Mouse (Mus musculus) retina, embryonic 14.5 days (tissue): Measurements from ENCODE around the gene Nbeal2.
A peak's percentile ranks its signal among the peaks of the same experiment; 100 is the strongest.

Experiments
- DNase-seq: peaks from one replicate; pipeline ENCODE4 v3.0.0-alpha.2; 2015; ENCODE audit warnings: low spot score

Gene Nbeal2

GRCm38 (mm10) chr9:110673107-110673752 is 19.3 kb upstream of the Nbeal2 start:
- no peak for DNase-seq

- peak; percentile 60 for DNase-seq
Observed at GRCm38 (mm10) chr9:110672462-110673106, 18.6 kb upstream of the Nbeal2 start.

GRCm38 (mm10) chr9:110669785-110670184 is 15.8 kb upstream of the Nbeal2 start:
- no peak for DNase-seq

GRCm38 (mm10) chr9:110668601-110669293 is 14.8 kb upstream of the Nbeal2 start:
- DNase-seq: no peak

DNA sequence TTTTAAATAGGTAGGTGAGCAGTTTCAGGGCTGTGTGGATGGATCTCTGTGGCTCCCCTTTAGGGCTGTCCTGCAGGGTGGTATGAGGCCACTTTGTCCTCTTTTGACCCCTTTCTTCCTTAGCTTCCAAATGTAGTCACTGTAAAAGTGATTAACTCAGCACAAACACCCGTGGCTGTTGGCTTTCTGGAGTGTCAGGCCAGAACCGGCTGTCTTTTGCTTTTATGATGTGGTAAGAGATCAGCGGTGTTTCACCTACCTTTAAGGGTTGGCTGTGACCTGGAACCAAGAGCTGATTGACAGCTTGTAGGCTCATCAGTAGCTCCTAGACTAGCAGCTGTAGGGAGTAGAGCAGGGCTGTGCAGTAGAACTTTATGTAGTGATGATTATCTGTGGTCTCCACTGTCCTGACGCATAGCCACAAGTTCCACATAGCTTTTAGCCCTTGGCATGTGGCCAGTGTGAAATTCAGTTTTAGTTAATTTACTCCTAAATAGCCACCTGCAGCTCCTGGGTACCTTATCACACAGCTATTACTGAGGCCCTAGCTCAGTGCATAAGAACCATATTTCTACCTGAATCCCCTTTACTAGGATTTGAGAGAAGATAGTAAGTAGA is 13.4 kb upstream of the Nbeal2 start:
- no peak for DNase-seq

GRCm38 (mm10) chr9:110666374-110666773 is 12.4 kb upstream of the Nbeal2 start:
- DNase-seq: no peak

DNA sequence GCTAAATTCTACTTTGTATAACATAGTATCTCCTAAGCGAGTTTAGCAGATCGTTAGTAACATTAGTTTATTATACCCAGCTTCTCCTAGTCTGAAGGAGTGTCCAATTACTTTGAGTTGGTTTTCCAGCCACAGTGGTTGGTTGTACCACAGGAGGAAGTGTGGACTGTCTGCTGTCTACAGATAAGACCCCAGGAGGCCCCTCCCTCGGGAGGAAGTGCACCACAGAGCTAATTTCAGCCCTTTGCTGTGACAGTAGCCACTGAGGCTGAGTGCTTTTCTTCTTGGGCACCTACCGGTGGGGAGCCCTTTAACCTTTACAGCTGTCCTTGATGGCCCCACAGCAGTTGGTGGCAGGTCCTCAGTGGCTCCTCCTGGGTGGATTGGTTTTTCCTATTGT is 12.0 kb upstream of the Nbeal2 start:
- no peak for DNase-seq

- no peak for DNase-seq
Observed at GRCm38 (mm10) chr9:110662844-110663243, 8.9 kb upstream of the Nbeal2 start.

- no peak for DNase-seq
Observed at GRCm38 (mm10) chr9:110660856-110661612, 7.1 kb upstream of the Nbeal2 start.

- DNase-seq: no peak
Observed at GRCm38 (mm10) chr9:110660208-110660607, 6.2 kb upstream of the Nbeal2 start.

DNA sequence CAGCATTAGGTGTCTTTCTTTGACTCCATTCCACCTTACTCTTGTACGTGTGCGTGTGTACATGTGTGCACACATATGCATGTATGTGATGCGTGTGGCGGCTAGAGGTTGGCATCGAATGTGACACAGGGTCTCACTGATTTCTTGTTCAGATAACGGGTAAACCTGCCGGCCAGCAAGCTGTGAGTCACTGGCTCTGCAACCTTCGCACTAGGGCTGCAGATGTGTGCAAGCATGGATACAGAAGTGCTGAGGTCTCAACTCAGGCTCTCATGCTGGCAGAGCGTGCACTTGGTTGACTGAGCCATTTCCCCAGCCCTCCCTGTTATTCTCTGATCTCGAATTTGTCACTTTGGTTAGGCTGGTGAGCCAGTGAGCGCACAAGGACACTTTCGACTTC is 5.6 kb upstream of the Nbeal2 start:
- no peak for DNase-seq

GRCm38 (mm10) chr9:110657474-110658078 is 3.6 kb upstream of the Nbeal2 start:
- DNase-seq: no peak

DNA sequence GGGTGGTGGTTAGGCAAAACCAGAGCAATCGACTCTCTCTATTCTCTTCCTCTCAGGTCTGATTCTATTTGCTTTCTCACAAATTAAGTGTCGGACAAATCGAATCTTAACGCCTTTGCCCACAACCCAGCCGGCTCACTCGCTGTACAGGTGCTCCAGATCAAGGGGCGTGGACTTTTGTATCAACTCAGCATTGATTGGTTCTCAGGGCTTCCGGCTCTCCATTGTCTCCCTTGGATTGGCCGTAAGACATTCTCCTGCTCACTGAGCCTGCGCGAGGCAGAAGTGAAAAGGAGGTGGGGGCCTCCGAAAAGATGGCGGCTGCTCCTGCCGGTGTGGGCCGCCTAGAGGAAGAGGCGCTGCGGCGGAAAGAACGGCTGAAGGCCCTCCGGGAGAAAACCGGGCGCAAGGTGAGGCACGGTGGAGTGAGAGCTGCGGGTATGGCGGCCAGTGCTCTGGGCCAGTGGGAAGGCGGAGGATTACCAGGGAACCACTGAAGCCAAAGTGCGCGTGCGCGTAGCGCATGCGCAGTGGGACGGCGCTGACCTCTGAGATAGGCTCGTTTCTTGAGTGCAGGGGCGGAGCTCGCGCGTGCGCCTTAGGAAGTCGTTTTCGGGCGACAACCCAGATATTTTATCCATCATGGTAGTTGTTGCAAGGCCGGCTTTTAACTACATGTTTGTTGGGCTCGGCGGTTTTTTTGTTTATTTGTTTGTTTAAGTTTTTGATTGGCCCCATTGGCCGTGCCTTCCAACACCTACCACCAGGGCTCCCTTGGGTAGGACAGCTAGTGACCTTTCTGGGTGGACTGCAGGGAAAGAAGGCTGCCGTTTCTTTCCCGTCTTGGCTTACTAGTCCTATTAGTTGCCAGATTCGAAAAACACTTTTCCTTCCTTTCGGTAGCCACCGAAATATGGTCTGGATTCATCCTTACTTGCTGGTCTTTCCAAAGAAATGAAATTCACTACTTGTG is 2.6 kb upstream of the Nbeal2 start, which contains the start of gene Ccdc12:
Gene Ccdc12 (plus strand): TSS at position 255 of the 973 bp plus-strand sequence.
- DNase-seq: peak; percentile 98

DNA sequence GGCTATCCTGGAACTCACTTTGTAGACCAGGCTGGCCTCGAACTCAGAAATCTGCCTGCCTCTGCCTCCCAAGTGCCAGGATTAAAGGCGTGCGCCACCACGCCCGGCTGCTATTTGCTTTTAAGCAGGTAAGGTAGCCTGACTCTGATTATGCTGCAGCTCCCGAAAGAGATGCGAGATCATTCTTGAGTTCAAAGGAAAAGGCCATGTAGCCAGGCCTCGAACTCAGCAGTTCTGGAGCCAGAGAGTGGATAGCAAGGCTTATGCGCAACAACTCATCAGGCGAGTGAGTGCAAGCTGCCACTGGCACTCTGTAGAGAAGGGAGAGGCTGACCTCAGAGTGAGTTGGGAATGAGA is 1.7 kb upstream of the Nbeal2 start:
- DNase-seq: no peak

DNA sequence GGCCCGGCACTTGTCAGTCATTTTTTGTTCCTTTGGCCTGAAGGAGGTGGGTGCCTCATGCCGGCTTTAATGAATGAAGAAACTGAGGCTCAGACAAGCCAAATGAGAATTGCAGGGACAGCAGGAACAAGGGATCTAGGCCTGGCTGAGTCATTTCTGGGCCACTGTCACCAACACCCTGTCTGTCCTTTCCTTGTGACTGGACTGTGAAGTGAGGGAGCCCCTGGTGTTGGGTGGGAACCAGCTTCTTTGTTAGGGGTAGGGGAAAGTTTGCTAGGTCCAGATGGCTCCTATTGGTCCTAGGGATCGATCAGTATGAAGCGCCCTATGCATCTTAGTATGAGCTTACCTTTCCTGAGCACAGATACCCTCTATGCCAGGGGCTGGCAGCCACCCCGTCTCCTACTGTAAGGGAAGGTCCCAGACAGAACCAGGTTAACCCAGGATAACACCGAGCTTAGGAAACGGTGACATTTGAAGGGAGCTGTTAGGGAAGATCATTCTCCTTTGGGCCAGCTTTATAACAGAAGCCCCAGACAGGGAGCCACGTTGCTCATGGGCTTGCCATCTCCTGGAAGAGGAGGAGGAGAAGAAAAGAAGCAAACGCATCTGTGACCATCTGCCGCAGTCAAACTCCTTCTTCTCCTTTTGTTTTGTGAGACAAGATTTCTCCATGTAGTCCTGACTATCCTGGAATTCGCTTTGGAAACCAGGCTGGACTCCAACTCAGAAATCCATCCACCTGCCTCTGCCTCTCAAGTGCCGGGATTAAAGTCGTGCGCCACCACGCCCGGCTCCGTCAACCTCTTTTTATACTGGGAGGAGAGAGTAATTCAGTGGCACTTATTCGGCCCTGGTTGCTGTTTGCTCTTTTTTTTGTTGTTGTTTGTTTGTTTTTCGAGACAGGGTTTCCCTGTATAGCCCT is 1.0 kb upstream of the Nbeal2 start:
- no peak for DNase-seq

- no peak for DNase-seq
Observed at GRCm38 (mm10) chr9:110652963-110653654, 852 bp downstream of the Nbeal2 start.

DNA sequence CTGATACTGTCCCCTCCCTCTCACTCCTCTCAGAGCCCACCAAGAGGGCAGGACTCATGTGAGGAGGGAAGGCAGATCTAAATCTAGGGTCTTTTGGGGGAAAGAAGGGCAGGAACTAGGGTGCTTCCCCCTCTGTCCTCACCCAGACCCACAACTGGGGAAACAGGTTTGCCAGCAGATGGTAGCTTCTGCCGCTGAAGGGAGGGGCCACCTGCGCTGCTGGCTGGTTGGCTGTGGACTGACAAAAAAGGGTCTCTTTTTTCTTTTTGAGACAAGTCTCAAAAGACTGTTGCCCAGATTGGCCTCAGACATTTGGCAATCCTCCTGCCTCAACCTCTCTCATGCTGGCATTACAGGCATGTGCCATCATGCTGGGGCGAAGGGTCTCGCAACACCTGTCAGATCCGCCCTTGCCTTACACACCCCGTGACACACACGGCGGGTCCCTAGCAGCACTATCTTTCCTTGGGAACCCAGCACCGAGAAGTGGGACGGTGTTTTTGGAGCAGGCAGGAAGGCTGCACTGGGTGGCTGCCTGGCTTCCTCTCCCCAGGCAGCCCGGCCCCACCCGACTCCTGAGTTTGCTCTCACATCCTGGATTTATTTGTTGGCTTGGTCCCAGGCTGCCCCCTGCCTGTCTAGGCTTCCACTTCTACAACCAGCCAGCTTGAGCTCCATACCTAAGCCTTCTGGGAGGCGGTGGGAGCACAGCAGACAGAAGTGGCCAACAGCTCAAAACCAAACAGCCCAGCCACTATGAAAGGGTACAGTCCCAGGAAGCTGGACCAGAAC is 1.8 kb downstream of the Nbeal2 start:
- peak; percentile 14 for DNase-seq

DNA sequence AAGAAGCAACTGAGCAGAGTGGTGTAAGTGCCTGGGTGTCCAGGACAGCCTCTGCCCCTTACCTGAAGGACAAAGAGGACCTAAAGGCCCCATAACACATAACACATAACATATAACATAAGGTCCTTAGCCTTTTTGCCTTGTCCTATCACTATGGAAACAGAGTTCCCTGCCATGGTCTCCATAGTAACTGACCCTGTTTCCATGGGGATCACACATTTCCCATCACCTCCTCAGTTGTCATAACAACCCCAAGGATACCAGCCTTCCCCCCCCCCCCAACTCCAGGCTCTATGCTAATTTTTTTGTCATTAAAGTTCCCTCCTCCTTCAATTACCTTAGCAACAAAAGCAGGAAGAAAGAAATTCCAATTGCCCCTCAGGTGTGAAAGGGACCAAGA is 4.2 kb downstream of the Nbeal2 start:
- DNase-seq: no peak
